Mouse (Mus musculus) CD8-positive naive resting alpha-beta T cell, adult 57 days (primary cell): ENCODE data around the gene Gm10226. TPM values are rescaled to one million over a fixed set of nuclear protein-coding genes. Genes with fewer than 3 reads are reported as not detected.

ENCODE experiments used
- total RNA-seq: library from RNA; stranded (reverse); gene quantifications from one replicate; pipeline ENCODE4 v1.2.4, GENCODE M21; 2023

Gene Gm10226
- total RNA-seq, result 14.5 TPM

DNA sequence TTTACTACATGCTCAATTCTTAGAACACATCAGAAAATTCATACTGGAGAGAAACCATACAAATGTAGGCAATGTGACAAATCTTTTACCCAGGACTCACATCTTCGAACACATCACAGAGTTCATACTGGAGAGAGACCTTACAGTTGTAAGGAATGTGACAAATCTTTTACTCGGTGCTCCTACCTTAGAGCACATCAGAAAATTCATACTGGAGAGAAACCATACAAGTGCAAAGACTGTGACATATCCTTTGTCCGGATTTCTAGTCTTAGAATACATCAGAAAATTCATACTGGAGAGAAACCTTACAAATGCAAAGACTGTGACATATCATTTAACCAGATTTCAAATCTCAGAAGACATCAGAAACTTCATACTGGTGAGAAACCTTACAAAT, at the start of gene Gm10226:
TSS of gene Gm10226 (plus strand) at position 301 of the 400 bp plus-strand sequence.

DNA sequence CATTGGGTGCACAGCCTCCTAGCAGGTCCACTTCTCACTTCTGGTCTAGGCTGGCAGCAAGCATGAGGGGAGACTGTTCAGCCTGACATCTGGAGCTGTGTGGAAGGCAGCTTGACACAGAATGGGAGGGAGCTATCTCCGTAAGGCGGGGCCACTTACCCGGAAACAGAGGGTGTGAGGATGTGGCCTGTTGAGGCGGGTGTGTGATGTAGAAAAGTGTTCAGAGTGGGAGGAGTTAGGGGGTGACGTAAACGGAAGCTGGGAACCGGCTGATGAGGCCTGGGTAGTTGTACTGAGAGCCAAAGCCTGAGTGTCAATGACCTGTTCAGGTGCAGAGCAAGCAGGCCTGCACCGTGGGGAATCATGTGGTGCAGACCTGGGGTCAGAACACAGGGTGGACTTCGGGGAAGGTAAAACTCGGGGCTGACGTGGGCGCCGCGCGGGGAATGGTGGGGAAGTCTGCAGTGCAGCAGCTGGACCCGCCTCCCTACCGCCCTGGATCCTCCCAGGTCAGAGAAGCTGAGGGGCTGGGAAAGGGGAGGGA, 41.2 kb upstream of the Gm10226 start, which contains the start of gene Zfp983:
TSS of gene Zfp983 (plus strand) at position 261 of the 544 bp plus-strand sequence.

DNA sequence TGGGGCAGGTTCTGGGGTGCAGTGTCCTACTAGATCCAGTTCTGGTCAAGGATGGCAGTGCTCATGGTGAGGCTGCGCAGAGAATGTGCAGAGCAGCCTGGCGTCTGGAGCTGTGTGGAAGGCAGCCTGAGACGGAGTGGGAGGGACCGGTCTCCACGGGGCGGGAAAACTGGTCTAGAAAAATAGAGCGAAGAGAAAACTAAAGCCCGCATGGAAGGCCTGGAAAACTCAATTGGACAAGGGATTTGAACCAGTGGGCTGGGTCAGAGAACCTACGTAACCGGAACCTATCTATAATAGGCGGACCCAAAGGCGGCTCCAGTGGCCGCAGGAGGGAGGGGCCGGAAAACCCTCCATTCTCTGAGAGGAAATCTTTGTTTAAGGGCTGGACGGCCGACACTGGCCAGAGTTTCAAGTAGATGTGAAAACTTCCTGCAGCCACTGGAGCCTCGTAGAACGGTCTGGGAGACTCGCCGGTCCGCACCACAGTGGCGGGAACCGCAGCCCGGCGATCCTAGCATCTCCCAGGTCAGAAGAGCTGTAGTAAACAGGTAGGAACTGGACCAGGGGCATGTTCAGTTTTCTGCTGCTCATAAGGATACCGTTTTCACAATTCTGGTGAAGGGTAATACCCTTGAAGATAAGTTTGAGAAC, 15.8 kb downstream of the Gm10226 start, which contains the start of gene Zfp760:
TSS of gene Zfp760 (plus strand) at position 399 of the 654 bp plus-strand sequence.

DNA sequence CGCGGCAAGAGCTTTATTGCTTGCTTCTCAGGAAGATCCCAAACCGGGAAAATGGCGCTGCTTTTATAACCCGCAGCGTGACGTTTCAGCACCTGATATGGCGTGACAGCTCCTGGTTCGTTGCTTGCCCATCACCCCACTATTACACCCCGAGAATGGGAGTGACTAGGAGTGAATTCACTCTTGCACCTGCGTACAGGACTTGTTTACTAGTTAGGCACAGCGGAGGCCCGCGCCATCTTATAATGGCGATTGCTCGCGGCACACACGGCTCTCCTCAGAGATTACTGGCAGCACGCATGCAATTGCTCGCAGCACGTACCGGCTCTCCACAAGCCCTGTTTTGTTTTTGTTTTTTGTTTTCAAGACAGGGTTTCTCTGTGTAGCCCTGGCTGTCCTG, 38.8 kb downstream of the Gm10226 start, which contains the start of gene Zfp229:
TSS of gene Zfp229 (plus strand) at position 301 of the 400 bp plus-strand sequence.

Other genes starting within 250 kb of the Gm10226 start
- 23.0 TPM for gene Zfp51, start 241.5 kb upstream of the Gm10226 start, total RNA-seq
- 31.6 TPM for gene Zfp53, start 202.9 kb upstream of the Gm10226 start, total RNA-seq
- 8.0 TPM for gene Zfp52, start 156.3 kb upstream of the Gm10226 start, total RNA-seq
- 1.4 TPM for gene Zfp948, start 124.9 kb upstream of the Gm10226 start, total RNA-seq
- gene Zfp983, start 41.2 kb upstream of the Gm10226 start, total RNA-seq, result 9.9 TPM
- 2.3 TPM for gene Zfp760, start 15.9 kb downstream of the Gm10226 start, total RNA-seq
- 2.7 TPM for gene Zfp229, start 38.9 kb downstream of the Gm10226 start, total RNA-seq
- gene Zfp820, start 153.9 kb downstream of the Gm10226 start, total RNA-seq, result 0.28 TPM
- gene Zfp995, start 218.1 kb downstream of the Gm10226 start, total RNA-seq, result 6.1 TPM